Mouse (Mus musculus) C2C12 (cell line): ENCODE data around the gene Irs1. TPM values are rescaled to one million over a fixed set of nuclear protein-coding genes. Genes with fewer than 3 reads are reported as not detected.

Experiments used
- H3K27me3 ChIP-seq: one replicate; pipeline ENCODE4 v1.6.1; 2011; ENCODE audit not compliant: control insufficient read depth, insufficient read depth, insufficient read length
- H3K36me3 ChIP-seq: one replicate; pipeline ENCODE4 v1.6.1; 2011; ENCODE audit not compliant: control insufficient read depth, insufficient read depth
- H3K4me3 ChIP-seq: one replicate; pipeline ENCODE4 v1.5.1; 2011; ENCODE audit warnings: mild to moderate bottlenecking, control low read depth; ENCODE audit not compliant: poor library complexity, insufficient read depth, severe bottlenecking
- H3K79me2 ChIP-seq: one replicate; pipeline ENCODE4 v1.6.1; 2011; ENCODE audit not compliant: control insufficient read depth, insufficient read depth
- H3K79me3 ChIP-seq: one replicate; pipeline ENCODE4 v1.6.1; 2011; ENCODE audit warnings: low read depth, control low read depth
- H3ac ChIP-seq: one replicate; pipeline ENCODE3; 2011; ENCODE audit warnings: low read depth; ENCODE audit not compliant: control insufficient read depth, insufficient read length
- CEBPB ChIP-seq: IDR thresholded peaks from one replicate; pipeline ENCODE4 v1.6.1; 2011; ENCODE audit warnings: low read depth, mild to moderate bottlenecking, control low read depth, moderate library complexity
- CTCF ChIP-seq: IDR thresholded peaks from one replicate; pipeline ENCODE4 v1.5.1; 2011; ENCODE audit not compliant: control insufficient read depth, insufficient read depth, insufficient read length
- FOSL1 ChIP-seq: IDR thresholded peaks from one replicate; pipeline ENCODE4 v1.8.0; 2011; ENCODE audit warnings: mild to moderate bottlenecking, low read length; ENCODE audit not compliant: poor library complexity, insufficient read depth, severe bottlenecking
- MAX ChIP-seq: IDR thresholded peaks from one replicate; pipeline ENCODE4 v1.6.1; 2011; ENCODE audit warnings: mild to moderate bottlenecking, control low read depth
- MYOD1 ChIP-seq: IDR thresholded peaks from one replicate; pipeline ENCODE4 v1.6.1; 2011; ENCODE audit warnings: low read depth; ENCODE audit not compliant: control insufficient read depth, insufficient read length
- MYOG ChIP-seq: IDR thresholded peaks from one replicate; pipeline ENCODE4 v1.6.1; 2011; ENCODE audit not compliant: control insufficient read depth, insufficient read length; ENCODE audit errors: extremely low read depth
- USF1 ChIP-seq: IDR thresholded peaks from one replicate; pipeline ENCODE4 v1.6.1; 2011; ENCODE audit warnings: low read depth, mild to moderate bottlenecking, control low read depth, moderate library complexity
- polyA plus RNA-seq: library from polyadenylated mRNA; unstranded; fragments of >200 nt; fragmentation: generic; extraction: Trizol; gene quantifications from one replicate; pipeline ENCODE4 v1.2.1, GENCODE M21; 2012; ENCODE audit warnings: missing spikeins

The Irs1 gene
- polyA plus RNA-seq, 1 experiment: 4.6 TPM

GRCm38 (mm10) chr1:82316111-82316745 is 25.0 kb upstream of the Irs1 start, which contains the start of gene Rhbdd1:
Gene Rhbdd1, plus strand, starts transcription at chr1:82316452.
- peaks cover 10% of the 10 kb centered on the region for H3K79me3 ChIP-seq
- TF ChIP-seq CEBPB (no peak), MYOD1 (no peak), USF1 (no peak), MAX (peak; percentile 82), MYOG (no peak)
- peak within 1 kb of the TSS; percentile 90 for H3ac ChIP-seq
- peak within 1 kb of the TSS; percentile 77 for H3K4me3 ChIP-seq
- no peaks in the 10 kb centered on the region for H3K27me3 ChIP-seq
- peaks cover 45% of the 10 kb centered on the region for H3K79me2 ChIP-seq
- no peaks in the 10 kb centered on the region for H3K36me3 ChIP-seq

GRCm38 (mm10) chr1:82304483-82304882 is 13.3 kb upstream of the Irs1 start:
- H3K79me2 ChIP-seq: no peaks in the 10 kb centered on the region
- TF ChIP-seq CTCF (no peak), FOSL1 (no peak), MAX (no peak), USF1 (no peak), MYOD1 (no peak), MYOG (no peak), CEBPB (no peak)
- H3K27me3 ChIP-seq: no peaks in the 10 kb centered on the region
- H3K79me3 ChIP-seq: no peaks in the 10 kb centered on the region
- H3ac ChIP-seq: no peak overlapping the region
- no peaks in the 10 kb centered on the region for H3K36me3 ChIP-seq
- no peak overlapping the region for H3K4me3 ChIP-seq

GRCm38 (mm10) chr1:82298586-82298985 is 7.4 kb upstream of the Irs1 start:
- Histone ChIP-seq H3K27me3 (no peaks in the 10 kb centered on the region), H3K4me3 (no peak overlapping the region), H3K79me2 (no peaks in the 10 kb centered on the region), H3K36me3 (no peaks in the 10 kb centered on the region), H3K79me3 (no peaks in the 10 kb centered on the region), H3ac (no peak overlapping the region)
- TF ChIP-seq MAX (no peak), CEBPB (no peak), MYOD1 (no peak), CTCF (no peak), USF1 (no peak), MYOG (no peak), FOSL1 (no peak)

GRCm38 (mm10) chr1:82294102-82294501 is 2.9 kb upstream of the Irs1 start:
- Histone ChIP-seq H3K79me3 (peaks cover 15% of the 10 kb centered on the region), H3K4me3 (no peak overlapping the region), H3K27me3 (no peaks in the 10 kb centered on the region), H3K36me3 (no peaks in the 10 kb centered on the region), H3ac (no peak overlapping the region), H3K79me2 (peaks cover 17% of the 10 kb centered on the region)
- peak; percentile 98 for TF ChIP-seq CEBPB
- TF ChIP-seq MYOD1: no peak

GRCm38 (mm10) chr1:82292771-82293170 is 1.6 kb upstream of the Irs1 start:
- no peak overlapping the region for H3K4me3 ChIP-seq
- H3K36me3 ChIP-seq: peaks cover 7% of the 10 kb centered on the region
- H3K79me3 ChIP-seq: peaks cover 28% of the 10 kb centered on the region
- no peaks in the 10 kb centered on the region for H3K27me3 ChIP-seq
- no peak for TF ChIP-seq CEBPB
- no peak for TF ChIP-seq FOSL1
- no peak for TF ChIP-seq MYOD1
- TF ChIP-seq MYOG: no peak
- H3K79me2 ChIP-seq: peaks cover 30% of the 10 kb centered on the region
- no peak overlapping the region for H3ac ChIP-seq

- Histone ChIP-seq H3K27me3 (no peaks in the 10 kb centered on the region), H3K36me3 (peaks cover 14% of the 10 kb centered on the region), H3K79me2 (peaks cover 36% of the 10 kb centered on the region), H3K79me3 (peaks cover 34% of the 10 kb centered on the region), H3K4me3 (peak overlapping the region; percentile 74), H3ac (peak overlapping the region; percentile 14)
- no peak for TF ChIP-seq MYOG
- TF ChIP-seq CEBPB: no peak
- TF ChIP-seq MYOD1: no peak
- TF ChIP-seq MAX: no peak
- TF ChIP-seq USF1: no peak
- no peak for TF ChIP-seq CTCF
- TF ChIP-seq FOSL1: no peak
Measured at GRCm38 (mm10) chr1:82291930-82292712, 905 bp upstream of the Irs1 start.
